Mouse (Mus musculus) lung, adult 2 months (tissue): ENCODE measurements at regions not wholly inside any gene's neighbourhood (a gene's known extent, or its start where the extent isn't known, plus 50 kb on each side); places are given as distances from the start of the nearest gene placed in this dataset.

Experiments
- CTCF ChIP-seq: fragments of 200-500 bp; IDR thresholded peaks from 2 replicates; pipeline ENCODE4 v1.5.1; 2011; ENCODE audit warnings: mild to moderate bottlenecking, low read length, control low read depth; ENCODE audit not compliant: insufficient read depth
- POLR2A ChIP-seq: fragments of 200-500 bp; IDR thresholded peaks from 2 replicates; pipeline ENCODE4 v1.6.1; 2011; ENCODE audit warnings: low read depth, mild to moderate bottlenecking, control low read depth, low read length, borderline replicate concordance; ENCODE audit errors: extremely low read depth

- no peak for TF ChIP-seq POLR2A
- TF ChIP-seq CTCF = no peak
Observed at GRCm38 (mm10) chr1:184424035-184424434, 308.4 kb downstream of the Hlx start.
